Mouse (Mus musculus): ENCODE results near the gene Lrrc8b.
A peak's percentile ranks its signal among the peaks of the same experiment; 100 is the strongest.

The Lrrc8b gene

DNA sequence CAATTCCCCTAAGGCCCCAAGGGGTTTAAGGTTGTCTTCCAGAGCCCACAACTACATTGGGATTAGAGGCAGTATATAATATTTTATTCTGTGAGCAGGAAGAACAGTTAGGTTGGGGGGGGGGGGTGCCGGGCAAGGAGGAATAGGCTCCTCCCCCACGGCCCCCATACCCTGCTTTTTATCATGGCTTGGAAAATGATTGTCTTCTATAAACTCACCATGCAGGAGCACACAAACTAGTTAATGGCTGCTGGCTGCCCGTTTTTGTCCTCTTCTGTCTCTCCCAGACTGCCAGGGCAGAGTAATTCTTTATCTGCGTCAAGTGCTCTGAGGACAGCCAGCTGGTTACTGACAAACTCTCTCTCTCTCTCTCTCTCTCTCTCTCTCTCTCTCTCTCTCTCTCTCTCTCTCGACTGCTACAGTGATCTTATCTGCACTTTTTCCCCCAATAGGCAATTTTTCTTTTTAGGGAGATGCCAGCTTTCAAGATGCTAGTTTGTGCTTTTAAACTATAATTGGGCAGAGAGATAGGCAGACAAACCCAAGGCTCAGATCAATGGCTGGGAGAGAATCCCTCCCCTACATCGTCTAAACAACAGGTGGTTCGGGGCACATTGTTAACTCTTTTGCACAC is 102.5 kb downstream of the Lrrc8b start:
- no peak for DNase-seq (ENCODE audit: extremely low read depth, low read depth)

DNA sequence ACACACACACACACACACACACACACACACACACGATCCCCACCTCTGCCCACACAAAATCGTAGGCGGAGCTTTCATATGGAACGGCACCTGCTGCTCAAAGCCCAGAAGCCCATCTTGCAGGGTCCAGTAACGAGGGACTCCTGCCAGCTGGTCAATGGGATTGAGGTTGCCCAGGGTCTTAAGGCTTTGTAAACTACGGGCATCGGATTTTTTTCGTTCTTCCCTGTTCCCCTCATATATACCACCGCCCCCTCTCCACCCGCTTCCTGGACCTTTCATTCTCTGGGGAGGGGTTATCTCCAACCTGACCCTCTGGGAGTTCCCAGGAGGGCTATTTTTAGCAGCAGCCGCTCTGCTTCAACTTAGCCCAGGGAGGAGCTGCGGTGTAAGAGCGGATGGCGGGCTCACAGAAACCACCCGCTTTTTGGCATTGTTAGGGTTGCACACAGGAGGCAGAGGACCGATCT is 103.1 kb downstream of the Lrrc8b start:
- DNase-seq (ENCODE audit: extremely low read depth, low read depth) = peak; percentile 46

DNA sequence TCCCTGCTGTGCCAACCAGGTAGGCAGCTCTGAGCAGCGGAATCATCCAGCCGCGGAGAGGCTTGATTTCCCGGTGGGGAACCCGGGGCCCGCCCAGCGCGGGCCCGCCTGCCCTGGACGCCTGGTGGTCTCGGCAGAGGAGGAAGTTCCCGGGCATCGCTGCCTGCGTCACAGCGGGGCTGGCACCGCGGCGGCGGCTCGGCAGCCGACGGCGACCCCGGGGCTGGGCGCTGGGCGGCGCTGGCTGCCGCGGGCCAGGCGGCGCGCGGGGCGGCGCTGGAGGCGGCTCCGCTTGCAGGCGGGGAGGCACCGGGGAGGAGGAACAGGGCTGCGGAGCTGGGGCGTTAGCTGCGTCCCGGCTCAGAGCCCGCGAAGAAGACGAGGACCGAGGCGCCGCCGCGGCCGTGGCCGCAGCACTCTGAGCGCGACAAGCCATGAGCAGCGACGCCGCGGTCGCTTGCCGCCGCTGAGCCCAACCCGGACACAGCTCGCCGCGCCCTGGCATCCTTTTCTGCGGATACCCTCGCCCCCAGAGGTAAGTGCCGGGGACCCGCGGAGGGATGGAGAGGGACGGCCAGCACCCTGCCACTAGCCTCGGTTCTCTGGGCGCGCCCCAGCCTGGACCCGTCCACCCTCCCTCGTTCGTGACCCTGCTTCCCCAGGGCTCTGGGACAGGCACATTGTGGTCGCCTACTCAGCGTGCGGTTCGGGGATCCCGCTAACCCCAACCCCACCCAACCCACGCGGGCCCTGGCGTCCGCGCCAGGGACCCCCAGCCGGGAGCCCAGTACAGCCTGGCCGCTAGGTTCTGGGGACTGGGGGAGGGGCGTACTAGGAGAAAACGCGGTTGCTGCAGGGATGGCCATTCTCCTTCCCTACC is 103.8 kb downstream of the Lrrc8b start, which contains the start of gene Lrrc8c:
Gene Lrrc8c, plus strand, starts transcription at position 293 of the 880 bp plus-strand sequence.
- no peak for DNase-seq (ENCODE audit: extremely low read depth, low read depth)

DNA sequence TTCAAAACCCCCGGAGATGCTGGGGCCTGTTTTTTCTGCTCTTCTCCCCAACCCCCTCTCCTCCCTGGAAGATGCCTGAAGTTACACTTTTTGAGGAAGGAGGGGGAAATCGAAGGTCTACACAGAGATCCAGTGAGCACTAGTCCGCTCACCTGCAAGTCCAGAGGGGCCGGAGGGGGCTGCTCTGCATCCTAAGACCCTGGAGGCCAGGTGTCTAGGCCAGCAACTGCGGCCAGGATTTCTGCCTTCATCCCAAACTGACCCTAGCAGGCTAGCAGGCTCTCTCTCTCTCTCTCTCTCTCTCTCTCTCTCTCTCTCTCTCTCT is 104.4 kb downstream of the Lrrc8b start:
- DNase-seq (ENCODE audit: extremely low read depth, low read depth) = no peak

DNA sequence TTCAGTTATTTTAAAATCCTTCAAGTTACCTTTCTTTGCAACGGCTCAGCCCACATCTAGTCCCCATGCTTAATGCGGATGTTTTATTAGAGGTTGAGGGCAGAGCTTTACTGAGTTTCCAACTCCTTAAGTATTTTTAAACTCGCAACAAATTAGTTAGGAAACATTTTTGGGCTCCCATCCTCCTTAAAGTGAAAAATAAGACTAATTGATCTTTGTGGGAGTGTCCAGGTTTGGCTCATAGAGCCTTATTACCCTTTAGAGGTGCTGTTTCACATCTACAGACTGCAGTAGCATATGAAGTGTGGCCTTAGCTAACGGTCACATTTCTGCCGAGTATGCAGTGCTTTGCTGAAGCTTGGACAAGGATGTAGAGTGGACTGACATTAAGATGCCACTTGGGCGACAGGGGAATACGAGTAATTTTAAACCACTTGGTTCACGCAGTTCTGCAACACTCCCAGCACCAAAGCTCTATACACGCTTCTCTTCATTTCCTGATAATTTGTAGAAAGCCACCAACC is 104.9 kb downstream of the Lrrc8b start:
- DNase-seq (ENCODE audit: extremely low read depth, low read depth) = no peak

DNA sequence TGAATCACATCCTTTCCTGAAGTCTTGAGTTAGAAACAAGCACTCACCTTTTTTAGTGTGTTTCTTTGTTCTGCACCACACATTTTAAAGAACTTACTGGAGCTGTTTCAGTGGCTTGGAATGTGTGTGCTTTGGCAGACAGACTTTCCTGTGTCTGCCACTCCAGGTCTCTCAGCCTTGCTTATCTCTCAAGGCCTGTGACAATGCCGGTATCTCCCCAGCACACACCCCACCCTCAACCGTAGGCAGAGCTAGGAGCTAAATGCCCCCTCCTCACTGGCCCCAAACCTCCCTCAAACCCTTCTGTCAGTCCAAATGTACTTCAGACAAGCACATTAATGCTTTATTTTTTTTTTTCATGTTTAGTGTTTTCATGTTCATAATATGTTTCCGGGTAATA is 107.9 kb downstream of the Lrrc8b start:
- peak; percentile 74 for DNase-seq (ENCODE audit: extremely low read depth, low read depth)

DNA sequence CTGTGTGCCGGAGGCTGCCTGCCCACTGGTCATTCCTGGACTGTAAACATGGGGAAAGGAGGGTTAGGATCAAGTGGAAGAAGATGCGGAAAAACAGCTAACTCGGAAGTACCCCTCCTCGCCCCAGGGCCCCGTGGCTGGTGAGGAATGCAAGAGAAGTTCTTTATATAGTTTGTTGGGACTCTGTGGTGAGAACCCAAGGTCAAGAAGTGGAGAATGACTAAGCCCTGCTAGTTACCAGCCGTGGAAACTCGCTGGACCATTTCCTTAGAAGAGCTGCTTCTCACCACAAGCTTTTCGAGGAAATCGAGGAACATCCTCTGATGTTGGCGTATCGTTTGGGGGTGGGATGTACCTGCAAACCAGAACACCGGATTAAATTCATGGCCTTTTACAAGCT is 109.4 kb downstream of the Lrrc8b start:
- no peak for DNase-seq (ENCODE audit: extremely low read depth, low read depth)

DNA sequence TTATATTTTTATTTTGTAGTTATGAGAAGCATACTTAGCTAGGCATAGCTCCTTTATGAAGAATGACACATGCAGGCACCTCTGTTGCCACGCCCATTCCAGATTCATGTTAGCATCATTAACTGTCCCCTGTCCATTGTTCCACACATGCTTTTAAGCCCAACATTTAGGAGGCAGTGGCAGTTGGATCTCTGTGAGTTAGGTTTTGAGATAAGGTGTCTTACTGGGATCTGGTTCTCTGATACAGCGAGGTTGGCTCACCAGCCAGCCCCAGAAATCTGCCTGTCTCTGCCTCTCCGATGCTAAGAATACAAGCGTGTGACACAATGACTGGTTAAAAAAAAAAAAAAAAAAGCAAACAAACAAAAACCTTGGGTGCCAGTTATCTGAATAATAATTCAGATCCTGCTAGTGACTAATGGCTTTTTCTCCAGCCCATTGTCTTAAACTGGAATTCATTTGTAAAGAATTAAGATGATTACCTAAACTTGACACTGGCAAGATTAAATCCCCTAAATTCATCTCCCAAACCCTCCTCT is 110.6 kb downstream of the Lrrc8b start:
- peak; percentile 47 for DNase-seq (ENCODE audit: extremely low read depth, low read depth)

DNA sequence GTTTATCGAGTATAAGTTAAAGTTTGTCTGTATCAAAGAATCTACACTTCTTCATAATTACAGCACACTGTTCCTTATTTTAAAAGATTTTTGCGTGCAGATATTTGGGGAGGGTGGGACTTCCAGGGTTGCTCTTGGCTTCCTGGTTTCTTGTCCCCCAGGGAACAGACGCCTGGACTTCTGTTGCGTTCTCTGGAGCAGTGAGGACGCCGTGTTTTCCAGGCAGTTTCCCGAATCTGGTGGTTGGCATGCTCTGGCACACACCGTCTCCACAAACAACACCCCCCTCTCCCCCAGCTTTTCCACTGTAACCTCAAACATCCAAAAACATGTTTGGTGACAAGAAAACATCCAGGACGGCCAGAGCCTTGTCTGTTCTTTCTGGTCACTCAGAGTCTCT is 111.2 kb downstream of the Lrrc8b start:
- DNase-seq (ENCODE audit: extremely low read depth, low read depth) = no peak

DNA sequence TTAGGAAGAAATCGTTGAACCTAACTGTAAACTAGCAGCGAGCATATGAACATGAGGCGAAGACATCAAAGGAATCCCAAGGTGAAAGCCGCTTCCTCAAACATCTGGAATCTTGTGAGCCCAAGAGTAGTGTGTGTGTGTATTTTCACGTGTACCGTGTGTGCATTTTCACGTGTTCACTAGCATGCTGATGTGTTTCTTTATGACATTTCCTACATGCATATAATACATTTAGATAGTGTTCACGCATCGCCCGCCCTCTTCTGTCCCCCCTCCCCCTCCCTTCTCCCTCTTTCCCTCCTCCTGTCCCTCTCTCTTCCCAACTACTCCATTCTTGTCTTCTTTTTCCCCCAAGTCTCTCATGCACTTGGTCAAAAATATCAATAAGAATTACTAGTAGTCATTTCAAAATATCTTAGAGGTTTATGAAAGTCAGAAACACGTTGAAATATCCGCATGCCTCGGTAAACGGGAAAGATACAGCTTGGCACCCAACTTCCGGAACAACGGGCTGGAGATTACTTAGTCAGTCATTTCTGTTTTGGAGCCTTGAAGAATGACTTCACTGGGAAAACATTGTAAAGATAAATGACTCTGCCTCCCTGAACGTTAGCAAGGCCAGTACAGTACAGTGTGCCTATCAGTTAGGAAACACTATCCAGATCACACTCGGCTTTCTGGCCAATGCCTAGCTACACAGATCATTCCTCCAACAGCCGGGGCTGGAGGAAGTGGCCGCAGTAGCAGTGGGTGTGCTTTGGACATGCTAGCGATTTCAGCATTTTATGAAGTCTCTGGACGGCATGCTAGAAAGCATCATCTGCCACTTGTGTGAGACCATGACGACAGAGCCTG is 112.1 kb downstream of the Lrrc8b start:
- peak; percentile 88 for DNase-seq (ENCODE audit: extremely low read depth, low read depth)

DNA sequence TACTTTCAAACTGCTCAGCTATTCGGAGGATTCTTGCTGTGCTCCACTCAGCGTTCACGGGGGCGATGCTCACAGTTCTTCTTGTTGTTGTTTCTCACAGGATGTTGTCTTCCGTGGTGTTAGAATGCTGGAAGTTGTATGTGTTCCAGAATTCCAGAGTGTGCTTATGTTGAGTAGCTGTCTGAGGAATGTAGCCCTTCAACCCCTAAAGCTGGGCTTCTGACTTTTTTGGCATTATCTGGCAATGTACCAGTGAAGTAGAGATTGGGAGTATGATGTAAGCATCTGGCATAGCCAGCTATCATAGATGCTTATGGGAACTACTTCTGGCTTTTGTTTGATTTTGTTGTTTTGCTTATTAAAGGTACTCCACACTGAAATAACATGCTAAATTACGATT is 115.0 kb downstream of the Lrrc8b start:
- no peak for DNase-seq (ENCODE audit: extremely low read depth, low read depth)

DNA sequence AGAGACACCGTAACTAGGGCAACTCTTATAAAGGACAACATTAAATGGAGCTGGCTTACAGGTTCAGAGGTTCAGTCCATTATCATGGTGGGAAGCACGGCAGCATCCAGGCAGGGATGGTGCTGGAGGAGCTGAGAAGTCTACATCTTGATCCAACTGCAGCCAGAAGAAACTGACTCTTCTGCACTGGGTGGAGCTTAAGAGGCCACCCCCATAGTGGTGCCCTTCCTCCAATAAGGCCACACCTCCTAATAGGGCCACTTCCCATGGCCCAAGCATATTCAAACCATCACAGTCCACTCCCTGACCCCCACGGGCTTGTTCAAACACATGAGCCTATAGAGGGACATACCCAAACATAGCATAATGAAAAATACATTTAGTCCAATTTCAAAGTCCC is 119.6 kb downstream of the Lrrc8b start:
- no peak for DNase-seq (ENCODE audit: extremely low read depth, low read depth)

DNA sequence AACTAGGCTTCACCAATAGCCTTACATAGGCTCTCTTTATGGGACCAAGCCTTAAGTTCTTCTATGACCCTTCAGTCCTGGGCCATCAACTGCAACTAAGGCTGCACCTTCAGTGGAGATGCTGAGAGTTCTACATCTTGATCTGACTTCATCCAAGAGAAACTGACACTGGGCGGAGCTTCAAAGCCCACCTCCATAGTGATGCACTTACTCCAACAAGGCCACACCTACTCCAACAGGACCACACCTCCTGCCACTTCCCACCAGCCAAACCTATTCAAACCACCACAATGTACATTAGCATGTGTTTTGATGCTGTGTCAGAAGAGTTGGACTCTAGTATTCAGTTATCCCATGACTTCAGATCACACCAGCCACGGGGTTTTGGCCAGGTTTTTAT is 120.6 kb downstream of the Lrrc8b start:
- DNase-seq (ENCODE audit: extremely low read depth, low read depth) = no peak

DNA sequence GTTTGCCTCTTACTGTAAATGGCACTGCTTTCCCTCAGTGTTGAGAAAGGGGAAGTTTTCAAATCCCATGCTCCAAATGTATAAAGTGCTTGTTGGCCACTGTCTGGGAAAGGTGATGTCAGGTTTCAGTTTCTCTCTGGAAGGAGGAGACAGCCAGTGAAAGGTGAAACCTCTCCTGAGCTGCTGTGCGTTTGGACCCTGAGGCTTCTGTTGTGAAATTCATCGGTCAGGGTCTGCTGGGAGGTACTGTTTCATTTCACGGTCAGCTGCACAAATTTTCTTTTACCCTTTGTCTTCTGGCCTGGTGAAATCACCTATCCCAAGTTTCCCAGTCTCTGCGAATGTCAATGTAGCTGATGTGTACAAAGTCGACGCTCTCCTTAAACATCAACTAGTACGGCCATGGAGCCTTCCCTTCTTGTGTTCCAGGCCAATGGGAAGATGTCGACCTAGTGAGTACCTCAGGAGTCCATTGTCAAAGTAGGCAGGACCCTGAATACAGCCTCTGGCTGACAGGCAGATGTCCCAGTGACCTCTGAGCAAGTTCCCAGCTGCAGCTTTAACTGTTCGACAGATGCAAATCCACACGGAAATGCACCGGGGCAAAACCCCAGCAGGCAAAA is 121.6 kb downstream of the Lrrc8b start:
- DNase-seq (ENCODE audit: extremely low read depth, low read depth) = no peak

Measured in MEL-GATA-1-ER (cell line).